Mouse (Mus musculus) G1E (cell line): ENCODE measurements around the gene Ly6g. TPM values are rescaled to one million over a fixed set of nuclear protein-coding genes. Genes with fewer than 3 reads are reported as not detected.
"Not testable (repeated sequence)": the region's sequence is repeated elsewhere in the genome, so short reads cannot be mapped to it uniquely, and the experiment has no call there.

ENCODE experiments used
- ATAC-seq: 2 replicates; pipeline ENCODE4 v1.8.0; 2016; ENCODE audit warnings: mild to moderate bottlenecking; ENCODE audit not compliant: insufficient number of reproducible peaks, poor library complexity, low FRiP score, severe bottlenecking; ENCODE audit errors: extremely low read depth
- DNase-seq: peaks from one replicate; pipeline ENCODE4 v3.0.0; 2012; ENCODE audit warnings: low spot score
- H3K27me3 ChIP-seq: 2 replicates; pipeline ENCODE4 v1.6.1; 2012; ENCODE audit warnings: mild to moderate bottlenecking, low read length, inconsistent platforms; ENCODE audit not compliant: insufficient read depth
- H3K36me3 ChIP-seq: replicated peaks from 2 replicates; pipeline ENCODE3; 2012; ENCODE audit warnings: mild to moderate bottlenecking, inconsistent platforms
- H3K4me1 ChIP-seq: 2 replicates; pipeline ENCODE4 v1.6.1; 2012; ENCODE audit warnings: low read depth, low read length, inconsistent platforms, mixed read lengths; ENCODE audit not compliant: insufficient read depth
- H3K4me3 ChIP-seq: 2 replicates; pipeline ENCODE4 v1.5.1; 2012; ENCODE audit warnings: low read depth, mild to moderate bottlenecking, inconsistent platforms, low read length, moderate library complexity, mixed read lengths
- H3K9me3 ChIP-seq: replicated peaks from 2 replicates; pipeline ENCODE4 v1.6.1; 2012; ENCODE audit warnings: inconsistent platforms
- CTCF ChIP-seq: IDR thresholded peaks from 2 replicates; pipeline ENCODE4 v1.5.1; 2012; ENCODE audit warnings: low read depth, low read length, inconsistent platforms, mixed read lengths
- GATA2 ChIP-seq: IDR thresholded peaks from 2 replicates; pipeline ENCODE4 v1.6.1; 2012; ENCODE audit warnings: low read depth, low read length, inconsistent platforms, borderline replicate concordance
- POLR2AphosphoS5 ChIP-seq: IDR thresholded peaks from 2 replicates; pipeline ENCODE4 v1.6.1; 2012; ENCODE audit warnings: low read depth, low read length, inconsistent platforms; ENCODE audit not compliant: insufficient replicate concordance
- TAL1 ChIP-seq: conservative IDR thresholded peaks from 2 replicates; pipeline ENCODE4 v1.6.1; 2012; ENCODE audit warnings: low read depth, low read length, inconsistent platforms, mixed read lengths
- polyA plus RNA-seq: library from polyadenylated mRNA; stranded (reverse); fragments of >175 nt; gene quantifications from 2 replicates; pipeline ENCODE4 v1.2.3, GENCODE M21; 2012
- total RNA-seq, 2 experiments: library from RNA; stranded (forward) in 1 of 2; stranded (reverse) in 1 of 2; fragments of 200-1000 nt in 1 of 2; fragments of >200 nt in 1 of 2; fragmentation: Nextera tagmentation in 1 of 2; gene quantifications; 2 replicates each; pipeline ENCODE4 v1.2.3; 2014 to 2017

The Ly6g gene
- total RNA-seq (2014; fragmentation: Nextera tagmentation) (not detected in 2 replicates), total RNA-seq (2017) (not detected in 2 replicates), polyA plus RNA-seq (not detected in 2 replicates)

GRCm38 (mm10) chr15:75154940-75155339 lies at the start of gene Ly6g:
Gene Ly6g (plus strand): TSS chr15:75155240.
- Histone ChIP-seq H3K27me3 (no peaks in the 10 kb centered on the region), H3K9me3 (peaks cover 53% of the 10 kb centered on the region), H3K4me1 (no peaks in the 10 kb centered on the region), H3K4me3 (no peak within 1 kb of the TSS), H3K36me3 (no peaks in the 10 kb centered on the region)
- DNase-seq = no peak
- no peak for TF ChIP-seq CTCF
- TF ChIP-seq GATA2 = no peak
- TF ChIP-seq TAL1 = no peak
- no peak for ATAC-seq

GRCm38 (mm10) chr15:75110424-75110823 lies 44.6 kb upstream of the Ly6g start:
- H3K27me3 ChIP-seq, H3K4me3 ChIP-seq, H3K4me1 ChIP-seq, DNase-seq, H3K36me3 ChIP-seq, ATAC-seq: not testable (repeated sequence)
- peaks cover 27% of the 10 kb centered on the region for H3K9me3 ChIP-seq

GRCm38 (mm10) chr15:75111861-75112630 lies 43.0 kb upstream of the Ly6g start, which contains the start of gene Ly6c2:
Gene Ly6c2 (minus strand): TSS chr15:75111970.
- not testable (repeated sequence) for H3K4me3 ChIP-seq, H3K36me3 ChIP-seq, ATAC-seq, H3K27me3 ChIP-seq, DNase-seq, H3K4me1 ChIP-seq
- H3K9me3 ChIP-seq = peaks cover 31% of the 10 kb centered on the region

DNA sequence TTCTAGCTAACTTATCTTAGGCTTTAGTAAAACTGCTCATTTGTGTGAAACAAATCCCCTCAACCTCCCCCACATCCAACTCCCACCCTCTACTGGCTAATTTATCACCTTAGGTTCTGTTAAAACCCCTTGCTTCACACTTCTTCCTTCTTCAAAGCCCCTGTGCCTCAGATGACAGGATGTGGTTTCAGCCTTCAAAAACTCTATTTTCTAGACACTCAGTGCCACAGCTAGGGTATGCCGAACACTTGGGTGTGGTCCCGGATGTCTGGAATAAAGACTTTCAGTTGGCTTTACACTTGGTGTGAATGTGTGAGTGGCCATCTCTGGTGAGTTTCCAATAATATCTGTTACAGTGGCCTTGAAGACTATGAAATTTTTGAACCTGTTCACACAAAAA lies 38.5 kb upstream of the Ly6g start:
- no peaks in the 10 kb centered on the region for H3K27me3 ChIP-seq
- H3K4me3 ChIP-seq = no peak overlapping the region
- ATAC-seq (no peak), DNase-seq (no peak)
- H3K4me1 ChIP-seq = no peaks in the 10 kb centered on the region
- H3K36me3 ChIP-seq = no peaks in the 10 kb centered on the region
- H3K9me3 ChIP-seq = peaks cover 27% of the 10 kb centered on the region
- TF ChIP-seq CTCF (no peak), POLR2AphosphoS5 (no peak), GATA2 (no peak), TAL1 (no peak)

- ATAC-seq, H3K4me3 ChIP-seq, H3K27me3 ChIP-seq, H3K36me3 ChIP-seq, H3K4me1 ChIP-seq, DNase-seq: not testable (repeated sequence)
- peaks cover 24% of the 10 kb centered on the region for H3K9me3 ChIP-seq
Observed at GRCm38 (mm10) chr15:75117481-75117880, 37.6 kb upstream of the Ly6g start.

GRCm38 (mm10) chr15:75118742-75119141 lies 36.3 kb upstream of the Ly6g start:
- peaks cover 20% of the 10 kb centered on the region for H3K9me3 ChIP-seq
- not testable (repeated sequence) for H3K4me3 ChIP-seq, H3K36me3 ChIP-seq, H3K27me3 ChIP-seq, DNase-seq, H3K4me1 ChIP-seq, ATAC-seq

- Histone ChIP-seq H3K4me1 (no peaks in the 10 kb centered on the region), H3K4me3 (no peak overlapping the region), H3K9me3 (peaks cover 14% of the 10 kb centered on the region), H3K27me3 (no peaks in the 10 kb centered on the region), H3K36me3 (no peaks in the 10 kb centered on the region)
- TF ChIP-seq CTCF = 0 out of 2 replicates have a peak, but pooled peaks have one; percentile 28
- TF ChIP-seq GATA2 = no peak
- ATAC-seq = no peak
- no peak for DNase-seq
Observed at GRCm38 (mm10) chr15:75120066-75120465, 35.0 kb upstream of the Ly6g start.

DNA sequence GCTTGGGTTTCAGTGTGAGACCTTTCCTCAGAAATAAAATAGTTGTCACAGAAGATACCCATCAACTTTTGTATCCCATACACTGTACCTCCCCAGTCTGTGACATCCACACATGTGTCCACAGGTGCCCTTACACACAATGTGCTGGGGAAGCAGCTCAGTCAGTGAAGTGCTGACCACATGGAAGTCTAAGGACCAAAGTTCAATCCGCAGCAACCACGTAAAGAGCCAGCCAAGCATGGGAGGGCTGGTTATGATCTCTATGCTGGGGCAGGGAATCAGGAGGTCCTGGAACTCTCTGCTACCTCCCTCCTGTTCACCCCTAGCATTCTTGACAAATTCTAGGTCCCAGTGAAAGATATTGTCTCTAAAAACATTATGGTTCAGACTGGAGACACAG lies 22.7 kb upstream of the Ly6g start:
- DNase-seq, H3K4me3 ChIP-seq, H3K27me3 ChIP-seq, H3K4me1 ChIP-seq, ATAC-seq, H3K36me3 ChIP-seq: not testable (repeated sequence)
- peaks cover 31% of the 10 kb centered on the region for H3K9me3 ChIP-seq

DNA sequence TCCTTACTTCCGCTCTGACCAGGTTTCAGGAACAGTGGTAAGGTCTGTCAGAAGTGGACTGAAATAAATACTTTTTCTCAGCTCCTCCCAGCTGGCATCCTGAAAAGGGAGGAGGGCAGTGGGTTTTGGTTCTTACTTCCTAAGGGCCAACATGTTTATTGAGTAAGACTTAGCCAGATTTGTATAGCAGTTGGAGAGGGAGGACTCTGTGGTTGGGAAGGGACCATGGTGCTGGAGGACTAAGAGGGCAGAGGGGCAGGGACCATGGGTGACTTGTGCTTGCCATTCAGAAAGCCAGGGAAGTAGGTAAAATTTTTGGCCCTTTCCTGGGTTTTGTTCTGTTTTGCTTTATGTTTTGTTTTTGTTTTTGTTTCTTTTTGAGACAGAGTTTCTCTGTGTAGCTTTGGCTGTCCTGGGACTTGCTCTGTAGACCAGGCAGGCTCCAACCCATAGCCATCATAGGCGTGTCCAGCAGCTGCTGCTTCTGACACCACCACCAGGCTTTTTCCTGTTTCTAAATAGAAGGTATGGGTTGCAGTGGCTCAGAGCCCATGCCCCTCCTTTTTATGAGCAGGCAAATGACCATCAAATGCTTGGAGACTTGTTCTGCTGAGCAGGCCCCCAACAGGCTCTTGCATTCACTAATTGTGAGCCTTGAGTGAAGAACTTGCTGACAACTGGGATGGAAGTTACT lies 19.8 kb upstream of the Ly6g start:
- peaks cover 37% of the 10 kb centered on the region for H3K9me3 ChIP-seq
- not testable (repeated sequence) for H3K36me3 ChIP-seq, DNase-seq, H3K4me1 ChIP-seq, H3K4me3 ChIP-seq, ATAC-seq, H3K27me3 ChIP-seq

- H3K9me3 ChIP-seq = peaks cover 24% of the 10 kb centered on the region
- not testable (repeated sequence) for H3K27me3 ChIP-seq, H3K4me3 ChIP-seq, DNase-seq, H3K36me3 ChIP-seq, H3K4me1 ChIP-seq, ATAC-seq
Observed at GRCm38 (mm10) chr15:75137739-75138138, 17.3 kb upstream of the Ly6g start.
